Mouse (Mus musculus) midbrain, embryonic 13.5 days (tissue): ENCODE results near the gene Pacsin2. TPM values are rescaled to one million over a fixed set of nuclear protein-coding genes. Genes with fewer than 3 reads are reported as not detected.

ENCODE experiments used
- ATAC-seq: fragments of 200-750 bp; cut with Nextera tagmentation; 2 replicates; pipeline ENCODE4 v1.8.0; 2017; ENCODE audit warnings: mild to moderate bottlenecking, moderate TSS enrichment, moderate library complexity
- H3K27ac ChIP-seq: fragments of 300-500 bp; sonication (generic); 2 replicates; pipeline ENCODE4 v1.5.1; 2015; ENCODE audit warnings: inconsistent platforms, mild to moderate bottlenecking, moderate library complexity
- H3K27me3 ChIP-seq: fragments of 300-500 bp; sonication (generic); 2 replicates; pipeline ENCODE4 v1.6.1; 2015; ENCODE audit warnings: mild to moderate bottlenecking, inconsistent platforms
- H3K36me3 ChIP-seq: fragments of 300-500 bp; sonication (generic); 2 replicates; pipeline ENCODE4 v1.6.1; 2015; ENCODE audit warnings: mild to moderate bottlenecking, inconsistent platforms
- H3K4me1 ChIP-seq: fragments of 300-500 bp; sonication (generic); replicated peaks from 2 replicates; pipeline ENCODE4 v1.6.1; 2015; ENCODE audit warnings: inconsistent platforms
- H3K4me2 ChIP-seq: fragments of 300-500 bp; sonication (generic); replicated peaks from 2 replicates; pipeline ENCODE4 v1.6.1; 2015; ENCODE audit warnings: moderate library complexity, mild to moderate bottlenecking, inconsistent platforms
- H3K4me3 ChIP-seq: fragments of 300-500 bp; sonication (generic); replicated peaks from 2 replicates; pipeline ENCODE4 v1.5.1; 2015; ENCODE audit warnings: mild to moderate bottlenecking, inconsistent platforms
- H3K9ac ChIP-seq: fragments of 300-500 bp; sonication (generic); replicated peaks from 2 replicates; pipeline ENCODE4 v1.6.1; 2015; ENCODE audit warnings: mild to moderate bottlenecking, inconsistent platforms
- H3K9me3 ChIP-seq: fragments of 300-500 bp; sonication (generic); 2 replicates; pipeline ENCODE4 v1.6.1; 2016; ENCODE audit warnings: mild to moderate bottlenecking, inconsistent platforms
- WGBS: fragments of 180-500 bp; shearing (Covaris S2); methylation state at CpG from one replicate; pipeline ENCODE4 v1.1.7; 2015; 5-methylcytosine and 5-hydroxymethylcytosine counted together
- polyA plus RNA-seq: library from polyadenylated mRNA; unstranded; fragments of >200 nt; fragmentation: Nextera tagmentation; extraction: Ambion mirVana; gene quantifications from 2 replicates; pipeline ENCODE4 v1.2.1, GENCODE M21; 2015

The Pacsin2 gene
- polyA plus RNA-seq, 1 experiment from 2014 or later: 27.1 TPM

DNA sequence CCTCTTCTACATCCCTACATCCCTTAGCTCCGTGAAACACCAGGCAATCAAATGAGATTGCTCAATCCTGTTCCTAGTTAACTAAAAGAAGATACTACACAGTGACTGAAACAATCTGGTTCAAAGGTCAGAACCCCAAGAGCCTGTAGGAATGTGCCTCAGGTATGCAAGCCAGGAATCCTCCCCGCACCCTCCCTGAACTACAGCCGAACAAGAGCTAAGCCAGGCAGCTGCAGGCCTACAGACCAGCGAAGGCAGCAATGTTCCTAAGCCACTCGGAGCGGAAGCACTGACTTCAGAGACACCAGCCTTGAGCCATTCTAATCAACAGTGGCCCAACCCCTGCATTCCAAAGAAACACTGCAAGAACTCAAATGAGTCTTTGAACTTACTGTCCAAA, 20.0 kb downstream of the Pacsin2 start:
- Histone ChIP-seq H3K4me1 (peaks cover 17% of the 10 kb centered on the region), H3K4me3 (no peak overlapping the region), H3K9ac (no peak overlapping the region), H3K27ac (no peak overlapping the region), H3K4me2 (no peak overlapping the region), H3K36me3 (no peaks in the 10 kb centered on the region), H3K9me3 (no peaks in the 10 kb centered on the region), H3K27me3 (no peaks in the 10 kb centered on the region)
- WGBS: 83% methylated on average over 6 of the region's 6 CpGs
- no peak for ATAC-seq

DNA sequence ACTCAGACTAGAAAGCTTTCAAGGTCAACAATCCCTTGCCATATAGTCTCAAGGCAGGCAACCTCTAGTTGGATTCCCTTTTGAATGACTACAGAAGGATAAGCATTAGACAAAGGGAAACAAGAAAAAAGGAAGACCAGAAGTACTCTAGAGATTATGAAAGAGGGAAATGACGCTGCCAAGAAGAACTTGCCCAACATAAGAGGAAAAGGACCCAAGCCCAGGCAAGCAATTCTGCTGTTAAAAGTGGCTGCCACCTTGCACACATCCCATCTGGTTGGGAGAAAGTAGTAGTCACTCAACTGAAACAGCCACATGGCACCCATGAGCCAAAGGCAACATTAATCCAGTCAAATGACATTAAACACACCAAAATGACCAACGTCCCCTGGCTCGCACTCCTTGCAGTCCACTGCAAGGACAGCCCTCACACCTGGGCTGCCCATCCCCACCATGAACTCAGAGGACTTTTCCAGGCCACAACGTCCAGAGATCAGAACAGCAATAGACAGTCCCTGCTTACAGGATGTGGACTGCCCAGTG, 21.8 kb downstream of the Pacsin2 start:
- peaks cover 9% of the 10 kb centered on the region for H3K4me1 ChIP-seq
- H3K4me3 ChIP-seq: no peak overlapping the region
- WGBS: 89% methylated on average over 4 of the region's 4 CpGs
- no peak overlapping the region for H3K9ac ChIP-seq
- H3K9me3 ChIP-seq: no peaks in the 10 kb centered on the region
- no peak overlapping the region for H3K27ac ChIP-seq
- H3K27me3 ChIP-seq: no peaks in the 10 kb centered on the region
- H3K36me3 ChIP-seq: no peaks in the 10 kb centered on the region
- no peak for ATAC-seq
- no peak overlapping the region for H3K4me2 ChIP-seq

DNA sequence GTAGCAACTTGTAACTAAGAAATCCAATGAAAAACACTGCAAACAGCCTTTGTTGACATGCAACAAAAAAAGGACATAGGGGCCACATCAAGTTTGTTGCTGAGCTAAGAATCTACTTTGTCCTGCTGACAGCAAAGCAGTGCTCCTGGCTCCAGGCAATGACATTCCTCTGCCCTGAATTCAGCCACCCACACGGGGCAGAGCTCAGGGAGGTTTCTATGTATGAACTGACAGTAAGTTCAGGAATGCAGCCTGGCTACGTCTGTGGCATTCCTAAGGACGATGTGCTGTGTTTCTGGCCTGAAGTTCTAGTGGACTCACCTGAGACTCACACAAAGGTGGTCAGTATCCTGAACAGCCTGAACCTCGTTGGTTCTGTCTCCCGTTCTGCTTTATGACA, 23.7 kb downstream of the Pacsin2 start:
- H3K9ac ChIP-seq: no peak overlapping the region
- H3K4me2 ChIP-seq: no peak overlapping the region
- H3K9me3 ChIP-seq: no peaks in the 10 kb centered on the region
- WGBS: 77% methylated on average over 5 of the region's 5 CpGs
- H3K36me3 ChIP-seq: no peaks in the 10 kb centered on the region
- no peak overlapping the region for H3K4me3 ChIP-seq
- no peak overlapping the region for H3K27ac ChIP-seq
- ATAC-seq: no peak
- H3K27me3 ChIP-seq: no peaks in the 10 kb centered on the region
- H3K4me1 ChIP-seq: peaks cover 6% of the 10 kb centered on the region

DNA sequence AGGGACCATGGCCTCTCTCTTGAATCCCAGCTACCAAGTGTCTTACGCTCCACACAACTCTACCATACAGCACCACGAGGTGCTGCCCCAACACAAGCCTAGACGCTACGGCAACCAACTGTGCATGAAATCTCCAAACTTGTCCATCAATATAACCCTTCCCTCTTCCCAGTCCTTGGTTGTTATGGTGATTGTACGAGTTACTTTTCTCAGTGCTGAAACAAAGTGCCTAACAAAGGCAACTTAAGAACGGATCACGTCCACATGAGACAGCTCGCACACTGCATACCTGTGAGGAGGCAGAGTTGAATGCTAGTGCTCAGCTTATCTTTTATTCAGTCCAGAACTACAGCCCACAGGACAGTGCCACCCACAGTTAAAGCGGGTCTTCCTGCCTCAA, 27.9 kb downstream of the Pacsin2 start:
- Histone ChIP-seq H3K4me1 (no peaks in the 10 kb centered on the region), H3K9me3 (no peaks in the 10 kb centered on the region), H3K4me3 (no peak overlapping the region), H3K27me3 (no peaks in the 10 kb centered on the region), H3K4me2 (no peak overlapping the region), H3K27ac (no peak overlapping the region), H3K9ac (no peak overlapping the region), H3K36me3 (no peaks in the 10 kb centered on the region)
- 70% methylated on average over 9 of the region's 9 CpGs for WGBS
- ATAC-seq: no peak

DNA sequence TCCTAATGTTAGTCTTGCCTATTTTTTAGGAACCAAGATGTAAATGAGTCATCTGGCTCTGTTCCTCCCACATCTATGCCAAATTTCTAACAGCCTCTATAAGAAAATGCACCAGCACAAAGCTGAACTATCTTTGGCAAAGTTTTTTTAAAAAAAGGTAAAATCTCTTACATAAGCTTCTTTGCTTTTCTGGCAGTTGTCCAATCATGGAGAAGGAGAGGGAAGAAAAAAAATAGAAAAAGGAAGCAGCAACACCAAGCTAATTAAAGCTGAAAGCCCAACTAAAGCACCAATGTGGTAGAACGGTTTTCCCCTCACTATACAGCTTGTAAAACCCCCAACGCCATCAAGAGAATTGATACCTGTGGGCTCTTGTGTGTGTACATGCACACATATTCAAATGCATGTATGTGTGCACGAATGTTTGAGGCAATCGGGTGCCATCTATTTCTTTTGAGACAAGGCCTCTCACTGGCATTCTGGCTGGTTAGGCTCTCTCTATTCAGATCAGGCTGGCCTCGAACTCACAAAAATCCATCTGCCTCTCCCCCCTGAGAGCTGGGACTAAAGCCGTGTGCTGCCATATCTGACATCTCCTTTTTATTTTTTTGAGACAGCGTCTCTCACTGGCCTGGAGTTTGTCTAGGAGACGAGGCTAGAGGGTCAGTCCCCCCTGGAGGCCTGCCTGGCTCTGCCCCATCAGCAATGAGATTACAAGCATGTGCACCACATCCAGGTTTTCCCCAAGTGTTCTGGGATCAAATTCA, 28.9 kb downstream of the Pacsin2 start:
- Histone ChIP-seq H3K27ac (no peak overlapping the region), H3K4me1 (no peaks in the 10 kb centered on the region)
- 81% methylated on average over 8 of the region's 8 CpGs for WGBS

DNA sequence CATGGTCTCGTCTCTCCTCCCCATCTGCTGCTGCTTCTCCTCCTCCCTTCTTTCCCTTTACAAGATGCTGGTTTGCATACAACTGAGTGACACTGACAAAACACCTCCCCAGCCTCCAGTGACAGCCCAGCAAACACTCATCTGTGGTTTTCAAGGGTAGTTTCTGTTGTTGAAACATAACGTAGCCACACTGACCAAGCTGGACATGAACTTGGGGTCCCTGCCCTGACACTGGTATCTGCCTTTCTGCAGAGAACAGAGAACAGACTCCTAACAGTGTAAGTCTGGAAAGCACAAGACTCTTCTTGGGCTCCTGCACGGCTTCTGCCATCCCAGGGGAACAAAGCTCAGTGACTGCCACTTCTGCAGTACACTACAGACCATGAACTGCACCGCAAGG, 29.7 kb downstream of the Pacsin2 start:
- no peak for ATAC-seq
- H3K4me3 ChIP-seq: no peak overlapping the region
- H3K27ac ChIP-seq: no peak overlapping the region
- no peaks in the 10 kb centered on the region for H3K9me3 ChIP-seq
- no peaks in the 10 kb centered on the region for H3K4me1 ChIP-seq
- no peak overlapping the region for H3K9ac ChIP-seq
- no peak overlapping the region for H3K4me2 ChIP-seq
- 80% methylated on average over 4 of the region's 4 CpGs for WGBS
- no peaks in the 10 kb centered on the region for H3K36me3 ChIP-seq
- no peaks in the 10 kb centered on the region for H3K27me3 ChIP-seq

More for the DNA sequence above, 28.9 kb downstream of the Pacsin2 start:
- Histone ChIP-seq H3K9me3 (no peaks in the 10 kb centered on the region), H3K4me3 (no peak overlapping the region), H3K36me3 (no peaks in the 10 kb centered on the region), H3K9ac (no peak overlapping the region), H3K4me2 (no peak overlapping the region), H3K27me3 (no peaks in the 10 kb centered on the region)
- ATAC-seq: no peak

DNA sequence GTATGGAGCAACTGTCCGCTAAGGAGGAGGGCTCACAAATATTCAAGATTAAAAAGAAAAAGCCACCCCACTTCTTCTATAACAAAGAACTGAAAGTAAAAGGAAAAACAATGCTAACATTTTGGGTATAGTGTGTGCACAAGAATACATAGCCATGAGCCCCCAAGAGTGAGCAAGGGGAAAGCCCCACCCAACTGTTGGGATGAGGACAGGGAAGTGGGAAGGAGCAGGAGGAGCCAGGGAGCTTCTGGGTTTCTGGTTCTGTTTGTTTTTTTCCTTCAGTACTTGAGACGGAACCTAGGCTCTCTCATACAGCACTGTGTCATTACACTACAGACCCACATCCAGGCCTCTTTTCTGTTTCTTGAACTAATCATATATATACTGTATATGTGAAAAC, 31.1 kb downstream of the Pacsin2 start:
- Histone ChIP-seq H3K9me3 (no peaks in the 10 kb centered on the region), H3K4me3 (no peak overlapping the region), H3K4me1 (no peaks in the 10 kb centered on the region), H3K4me2 (no peak overlapping the region), H3K9ac (no peak overlapping the region), H3K27me3 (no peaks in the 10 kb centered on the region), H3K36me3 (no peaks in the 10 kb centered on the region), H3K27ac (no peak overlapping the region)
- 87% methylated on average over 2 of the region's 2 CpGs for WGBS
- no peak for ATAC-seq

DNA sequence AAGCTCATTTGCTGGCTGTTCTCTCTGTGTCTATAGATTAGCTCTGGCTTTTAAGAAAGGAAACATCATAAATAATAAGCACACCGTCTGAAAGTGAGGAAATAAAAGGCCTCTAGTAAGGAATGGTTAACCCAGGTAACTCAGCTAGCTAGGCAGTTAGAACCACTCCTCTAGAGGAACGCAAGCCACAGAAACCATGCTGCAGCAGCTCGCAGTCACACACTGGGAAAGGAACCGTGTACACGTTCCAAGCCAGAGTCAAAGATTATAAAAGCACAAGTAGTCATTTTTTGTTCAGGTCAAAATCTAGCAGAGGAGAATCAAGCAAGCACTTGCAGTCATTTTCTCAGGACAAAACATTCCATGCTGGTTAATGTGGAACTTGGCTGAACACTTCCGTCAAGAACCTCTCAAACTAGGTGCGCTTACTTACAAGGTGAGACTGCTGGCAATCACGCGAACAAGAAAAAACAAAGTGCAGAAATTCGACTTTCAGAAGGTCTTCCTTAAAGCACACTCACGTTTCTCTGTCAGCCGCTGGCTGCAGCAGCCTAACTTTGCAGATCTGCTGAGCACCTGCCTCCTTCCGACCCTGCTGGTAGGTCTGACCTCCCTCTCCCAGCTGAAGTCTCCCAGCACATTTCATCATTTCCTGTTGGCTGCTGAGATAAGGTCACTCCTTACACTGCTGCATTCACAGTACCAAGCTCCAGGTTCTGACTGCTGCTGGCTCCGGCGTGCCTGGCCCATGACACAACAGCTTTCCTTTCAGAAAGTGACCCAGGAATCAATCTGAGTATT, 32.0 kb downstream of the Pacsin2 start:
- ATAC-seq: no peak
- H3K4me2 ChIP-seq: no peak overlapping the region
- no peaks in the 10 kb centered on the region for H3K9me3 ChIP-seq
- no peaks in the 10 kb centered on the region for H3K4me1 ChIP-seq
- H3K4me3 ChIP-seq: no peak overlapping the region
- no peaks in the 10 kb centered on the region for H3K27me3 ChIP-seq
- H3K27ac ChIP-seq: no peak overlapping the region
- no peak overlapping the region for H3K9ac ChIP-seq
- H3K36me3 ChIP-seq: no peaks in the 10 kb centered on the region
- 80% methylated on average over 15 of the region's 15 CpGs for WGBS

DNA sequence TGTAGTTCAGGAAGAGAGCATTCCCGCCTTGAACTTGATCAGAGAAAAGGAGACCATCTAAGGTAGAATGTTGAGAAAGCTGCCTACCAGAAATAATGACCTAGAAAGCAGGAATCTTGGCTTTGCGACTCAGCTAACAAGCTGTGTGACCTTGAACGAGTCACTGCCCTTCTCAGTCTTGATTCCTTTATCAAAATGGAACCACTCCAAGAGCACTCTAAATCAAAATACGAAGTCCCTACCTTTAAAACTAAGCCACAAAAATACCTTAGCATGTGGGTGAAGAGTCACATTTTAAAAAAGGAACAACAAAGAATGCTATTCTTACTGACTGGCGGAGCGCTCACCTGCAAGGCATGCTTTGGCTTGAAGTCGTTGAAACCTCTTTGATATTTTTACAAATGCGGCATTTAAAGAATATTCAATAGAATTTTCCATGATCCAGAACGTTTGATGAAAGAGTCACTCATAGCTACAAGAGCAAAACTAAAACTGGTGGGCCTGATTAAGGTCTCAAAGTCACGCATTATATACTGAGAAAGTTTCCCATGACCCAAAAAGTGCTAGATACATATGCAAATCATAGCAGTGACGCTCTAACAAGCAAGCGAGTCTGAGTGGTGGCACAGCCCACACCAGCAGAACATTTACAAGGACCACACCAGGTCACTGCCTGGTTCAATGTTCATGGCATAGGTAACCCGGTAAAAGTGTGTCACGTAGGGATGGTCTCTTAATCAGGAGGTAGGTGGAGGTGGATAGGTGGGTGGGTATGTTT, 33.2 kb downstream of the Pacsin2 start:
- Histone ChIP-seq H3K27me3 (no peaks in the 10 kb centered on the region), H3K9me3 (no peaks in the 10 kb centered on the region), H3K36me3 (no peaks in the 10 kb centered on the region), H3K4me1 (no peaks in the 10 kb centered on the region), H3K27ac (no peak overlapping the region), H3K9ac (no peak overlapping the region), H3K4me2 (no peak overlapping the region), H3K4me3 (no peak overlapping the region)
- no peak for ATAC-seq
- 92% methylated on average over 14 of the region's 14 CpGs for WGBS

DNA sequence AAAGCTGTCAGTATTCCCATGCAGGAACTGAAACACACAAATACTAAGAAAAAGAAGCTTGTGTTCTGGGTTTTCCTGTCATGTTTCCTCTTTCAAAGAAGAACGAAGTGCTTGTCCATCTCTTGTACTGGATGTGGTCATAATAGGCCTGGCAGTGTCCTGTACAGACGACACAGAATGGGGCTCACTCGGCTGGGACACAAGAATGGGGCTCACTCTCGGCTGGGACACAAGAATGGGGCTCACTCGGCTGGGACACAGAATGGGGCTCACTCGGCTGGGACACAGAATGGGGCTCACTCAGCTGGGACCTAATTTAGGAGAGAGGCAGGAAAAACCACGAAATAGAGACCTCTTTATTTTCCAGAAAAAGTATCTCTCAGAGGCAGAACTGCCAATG, 34.0 kb downstream of the Pacsin2 start:
- Histone ChIP-seq H3K9ac (no peak overlapping the region), H3K4me3 (no peak overlapping the region), H3K4me1 (no peaks in the 10 kb centered on the region), H3K27me3 (no peaks in the 10 kb centered on the region), H3K27ac (no peak overlapping the region), H3K9me3 (no peaks in the 10 kb centered on the region), H3K4me2 (no peak overlapping the region), H3K36me3 (no peaks in the 10 kb centered on the region)
- ATAC-seq: no peak
- WGBS: 68% methylated on average over 7 of the region's 7 CpGs

DNA sequence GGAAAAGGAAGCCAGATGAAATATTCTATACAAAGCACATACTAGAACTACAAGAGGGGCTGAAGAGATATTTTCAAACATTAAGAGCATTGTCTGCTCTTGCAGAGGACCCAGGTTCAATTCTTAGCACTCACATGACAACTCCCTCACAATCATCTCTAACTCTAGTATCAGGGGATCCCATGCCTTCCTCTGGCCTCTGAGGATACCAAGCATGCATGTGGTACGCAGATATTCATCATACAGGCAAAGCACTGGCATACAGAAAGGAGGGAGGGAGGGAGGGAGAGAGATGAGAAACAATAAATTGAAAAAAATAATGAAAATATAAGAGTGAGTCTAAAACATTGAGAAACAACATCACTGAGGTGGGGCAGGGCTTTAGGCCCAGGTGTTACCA, 35.8 kb downstream of the Pacsin2 start:
- Histone ChIP-seq H3K4me3 (no peak overlapping the region), H3K9ac (no peak overlapping the region), H3K27ac (no peak overlapping the region), H3K4me2 (no peak overlapping the region), H3K27me3 (no peaks in the 10 kb centered on the region), H3K36me3 (no peaks in the 10 kb centered on the region), H3K9me3 (no peaks in the 10 kb centered on the region), H3K4me1 (no peaks in the 10 kb centered on the region)
- ATAC-seq: no peak
- WGBS: 78% methylated on average over 1 of the region's 1 CpGs
